Mouse (Mus musculus) CD4-positive, CD25-positive, alpha-beta regulatory T cell, adult 4 months (primary cell): Measurements from ENCODE around the gene Pstpip1. TPM values are rescaled to one million over a fixed set of nuclear protein-coding genes. Genes with fewer than 3 reads are reported as not detected.

ENCODE experiments used
- ATAC-seq: one replicate; pipeline ENCODE4 v1.8.0; 2017
- polyA plus RNA-seq, 2 experiments: library from polyadenylated mRNA; unstranded; fragments of 100-300 nt; shearing (Covaris generic); gene quantifications; one replicate each; pipeline ENCODE4 v1.2.1; 2017

Gene Pstpip1
- 10 to 100 TPM; 33.1 to 56.6 TPM for polyA plus RNA-seq

DNA sequence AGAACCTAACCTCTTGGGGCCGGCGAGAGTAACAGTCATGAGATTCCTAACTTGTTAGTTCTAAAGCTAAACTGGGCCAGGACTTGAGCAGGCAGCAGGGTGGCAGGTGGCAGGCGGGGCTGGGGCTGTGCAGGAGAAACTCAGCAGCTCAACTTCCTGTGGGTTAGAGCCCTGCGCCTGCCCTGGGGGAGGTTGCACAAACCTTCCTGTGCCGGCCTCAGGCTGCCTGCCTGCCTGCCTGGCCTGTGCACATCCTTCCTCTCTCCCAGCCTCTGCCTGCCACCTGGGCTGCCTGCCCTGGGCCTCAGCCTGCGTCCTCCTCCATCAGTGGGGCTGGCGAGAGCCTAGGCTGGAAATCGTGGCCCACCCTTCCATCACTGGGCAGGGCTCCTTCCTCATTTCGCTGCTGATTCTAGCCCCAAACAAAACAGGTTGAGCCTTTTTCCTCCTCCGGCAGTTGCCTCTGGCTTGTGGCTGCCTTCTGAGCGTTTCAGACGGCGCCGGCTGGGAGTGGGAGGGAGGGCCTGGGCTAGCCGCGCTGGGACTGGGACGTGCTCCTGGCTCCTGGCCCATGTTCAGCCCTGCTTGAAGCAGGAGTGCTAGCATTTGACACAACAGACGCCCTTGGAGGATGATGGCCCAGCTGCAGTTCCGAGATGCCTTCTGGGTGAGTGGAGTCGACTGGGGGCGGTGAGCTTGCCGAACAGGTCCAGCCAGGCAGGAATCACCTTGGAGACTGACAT lies at the start of gene Pstpip1:
Pstpip1 (plus strand) TSS at position 185 of the 743 bp plus-strand sequence.
- ATAC-seq = peak; percentile 95

DNA sequence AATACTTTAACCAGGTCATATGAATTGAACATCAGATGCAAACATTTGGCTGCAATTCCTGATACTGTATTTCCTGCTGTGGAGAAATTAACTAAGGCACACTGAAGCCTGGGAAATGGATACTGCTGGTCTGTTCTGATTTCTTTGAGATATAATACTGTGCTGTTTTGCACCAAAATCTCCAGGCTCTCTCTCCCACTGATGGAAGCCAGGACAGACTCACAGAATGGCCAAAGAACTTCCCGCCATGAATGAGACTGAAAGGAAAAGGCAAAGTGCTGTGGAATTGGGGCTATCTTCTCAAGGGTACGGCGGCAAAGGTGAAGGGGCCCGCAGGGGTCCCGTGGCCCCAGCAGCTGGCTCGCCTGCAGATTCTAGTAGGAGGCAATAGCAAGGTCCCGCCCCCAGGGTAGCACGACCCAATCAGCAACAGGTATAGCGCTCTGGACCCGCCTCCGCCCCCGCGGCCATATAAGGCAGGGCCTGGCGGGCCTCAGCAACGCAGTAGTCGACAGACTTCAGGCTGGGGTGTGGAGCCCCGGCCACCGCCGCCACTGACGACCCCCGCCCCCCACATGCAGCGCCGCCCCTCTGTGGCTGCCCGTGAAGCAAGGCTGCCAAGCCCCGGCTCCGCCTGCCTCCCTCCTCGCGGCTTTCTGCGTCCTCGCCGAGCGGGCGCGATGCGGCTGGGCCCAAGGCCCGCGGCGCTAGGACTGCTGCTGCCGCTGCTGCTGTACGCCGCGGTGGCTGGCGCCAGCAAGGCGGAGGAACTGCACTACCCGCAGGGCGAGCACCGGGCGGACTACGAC lies 48.2 kb upstream of the Pstpip1 start, which contains the start of gene Rcn2:
Rcn2 (plus strand) TSS at position 474 of the 809 bp plus-strand sequence.
- ATAC-seq = peak; percentile 99

DNA sequence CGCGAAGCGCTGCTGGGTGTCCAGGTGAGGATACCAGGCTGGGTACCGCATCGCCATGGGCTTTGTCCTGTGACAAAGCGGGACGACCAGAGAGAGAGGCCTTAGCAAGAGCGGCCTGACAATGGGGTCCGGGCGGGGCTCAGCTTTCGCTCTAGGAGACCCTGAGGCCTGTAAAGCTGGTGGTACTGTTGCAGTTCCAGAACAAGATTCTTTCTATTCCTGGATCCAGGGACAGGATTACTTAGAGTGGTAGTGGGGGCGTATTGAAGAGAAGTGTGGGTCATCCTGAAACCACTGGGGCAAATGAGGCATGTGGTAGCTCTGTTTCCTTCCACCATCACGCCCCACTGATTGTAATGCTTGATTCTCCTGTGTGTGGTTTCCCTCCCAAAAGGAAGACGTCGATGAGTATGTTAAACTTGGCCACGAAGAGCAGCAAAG lies 47.6 kb upstream of the Pstpip1 start:
- ATAC-seq = peak; percentile 24

DNA sequence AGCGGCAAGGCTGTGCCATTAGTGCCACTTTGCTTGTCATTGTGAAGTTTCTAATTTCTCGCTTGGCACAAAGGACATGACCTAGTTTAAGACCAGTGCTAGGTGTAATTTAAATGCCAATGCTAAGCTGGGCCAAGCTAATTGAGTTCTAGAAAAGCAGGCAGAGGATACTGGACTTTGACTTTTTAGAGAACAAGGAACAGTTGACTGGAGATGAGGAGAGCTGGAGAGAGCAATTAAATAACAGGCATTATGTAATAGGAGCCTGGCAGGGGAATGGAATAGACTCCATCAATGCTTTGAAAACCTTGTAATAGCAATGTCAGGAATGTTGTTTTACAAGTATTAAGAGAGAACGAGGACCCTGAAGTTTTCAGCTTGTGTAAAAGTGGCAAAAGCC lies 36.0 kb upstream of the Pstpip1 start:
- ATAC-seq = no peak

DNA sequence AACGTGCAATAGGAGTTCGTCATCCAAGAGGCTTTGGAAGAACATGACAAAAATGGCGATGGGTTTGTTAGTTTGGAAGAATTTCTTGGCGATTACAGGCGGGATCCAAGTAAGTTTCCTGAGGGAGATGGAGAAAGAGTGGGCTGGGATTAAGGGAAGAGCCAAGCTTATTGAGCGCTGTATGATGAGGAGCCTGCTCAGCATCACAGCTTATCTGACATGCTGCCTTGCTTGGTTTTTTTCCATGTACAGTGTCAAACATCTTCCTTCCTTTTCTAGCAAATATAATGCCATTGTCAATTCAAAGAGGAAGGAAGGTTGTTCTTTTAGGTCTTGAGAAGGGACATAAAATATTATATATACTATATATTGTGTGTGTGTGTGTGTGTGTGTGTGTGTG lies 33.6 kb upstream of the Pstpip1 start:
- ATAC-seq = no peak

DNA sequence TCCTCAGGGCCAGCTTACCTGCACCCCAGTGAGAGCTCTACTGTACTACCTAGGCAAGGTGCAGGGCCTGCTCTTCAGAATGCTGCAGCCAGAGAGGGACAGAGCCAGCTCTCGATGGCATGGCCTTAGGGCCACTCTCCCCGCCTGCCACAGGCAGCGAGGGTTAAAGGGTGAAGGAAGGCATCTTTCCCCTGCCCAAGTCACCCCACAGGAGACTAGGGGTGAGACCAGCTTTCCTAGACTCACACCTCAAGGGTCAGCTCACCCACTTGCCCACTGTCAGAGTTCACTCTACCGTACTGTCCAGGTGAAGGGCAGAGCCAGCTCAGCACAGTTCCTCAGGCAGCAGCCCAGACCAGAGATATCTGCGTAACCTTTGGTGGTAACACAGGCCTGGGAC lies 27.4 kb upstream of the Pstpip1 start:
- ATAC-seq = no peak

DNA sequence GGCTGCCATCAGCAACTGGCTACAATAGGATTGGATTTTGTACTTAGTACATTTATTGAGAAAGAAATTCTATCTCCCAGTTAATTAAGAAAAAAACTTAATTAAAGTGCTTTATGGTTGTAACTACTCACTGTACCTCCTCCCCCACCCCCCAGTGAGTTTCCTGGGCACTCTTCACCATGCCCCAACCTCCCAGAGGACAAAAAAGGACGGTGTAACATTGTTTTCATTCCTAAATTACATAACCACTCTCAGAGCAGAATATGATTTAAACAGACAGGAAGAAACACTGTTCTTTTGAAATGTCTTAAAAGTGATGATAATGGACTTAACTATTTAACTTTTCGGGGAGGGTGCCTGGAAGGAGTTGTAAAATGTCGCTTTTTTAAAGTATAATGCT lies 24.8 kb upstream of the Pstpip1 start:
- ATAC-seq = no peak

DNA sequence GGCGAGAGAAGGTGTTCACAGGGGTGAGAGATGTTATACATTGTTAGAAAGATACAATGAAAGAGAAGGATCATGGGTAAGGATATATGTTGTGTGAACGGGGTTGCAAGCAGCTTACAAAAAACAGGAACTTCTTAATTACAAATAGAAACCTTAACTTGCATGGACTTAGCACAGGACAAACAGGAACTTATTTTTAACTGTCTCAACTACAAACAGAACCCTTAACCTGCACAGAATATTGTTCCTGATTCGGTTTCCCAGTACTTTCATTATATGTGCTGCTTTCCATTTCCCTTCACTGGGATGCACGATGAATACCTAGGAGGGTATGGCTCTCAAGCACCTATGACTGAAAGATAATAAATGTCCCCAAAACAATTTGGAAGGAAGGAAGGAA lies 21.8 kb upstream of the Pstpip1 start:
- ATAC-seq = no peak

DNA sequence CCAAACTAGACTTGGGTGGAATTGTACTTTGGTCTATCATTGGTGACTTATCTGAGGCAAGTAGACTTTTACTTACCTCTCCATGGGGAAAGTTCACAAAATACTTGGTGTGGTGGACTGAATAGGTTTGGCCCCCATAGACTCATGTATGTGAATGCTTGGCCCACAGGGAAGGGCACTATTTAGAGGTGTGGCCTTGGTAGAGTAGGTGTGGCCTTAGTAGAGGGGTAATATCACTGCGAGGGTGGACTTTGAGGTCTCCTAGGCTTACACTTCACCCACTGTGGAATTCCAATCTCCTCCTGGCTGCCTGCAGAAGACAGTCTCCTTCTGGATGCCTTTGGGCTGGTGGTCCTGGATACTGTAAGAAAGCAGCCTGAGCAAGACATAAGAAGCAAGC lies 21.1 kb upstream of the Pstpip1 start:
- no peak for ATAC-seq

DNA sequence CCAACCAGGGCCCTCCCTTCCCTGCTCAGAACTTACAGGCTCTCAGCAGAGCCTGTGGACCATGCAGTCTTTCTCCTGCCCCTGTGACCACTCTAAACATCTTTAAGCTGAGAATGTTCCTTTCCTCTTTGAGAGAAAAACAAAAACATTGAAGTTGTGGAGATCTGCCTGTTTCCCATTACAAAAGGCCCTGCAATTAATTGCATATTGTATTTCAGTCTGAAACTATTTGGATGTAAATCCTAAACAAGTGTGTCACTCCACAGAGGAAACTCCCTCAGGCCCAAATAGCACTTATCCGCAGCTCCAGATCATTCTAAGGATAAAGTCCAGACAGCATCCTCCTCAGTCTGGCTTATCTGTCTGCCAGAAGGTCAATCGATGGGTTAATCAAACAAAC lies 16.9 kb upstream of the Pstpip1 start:
- ATAC-seq = no peak

DNA sequence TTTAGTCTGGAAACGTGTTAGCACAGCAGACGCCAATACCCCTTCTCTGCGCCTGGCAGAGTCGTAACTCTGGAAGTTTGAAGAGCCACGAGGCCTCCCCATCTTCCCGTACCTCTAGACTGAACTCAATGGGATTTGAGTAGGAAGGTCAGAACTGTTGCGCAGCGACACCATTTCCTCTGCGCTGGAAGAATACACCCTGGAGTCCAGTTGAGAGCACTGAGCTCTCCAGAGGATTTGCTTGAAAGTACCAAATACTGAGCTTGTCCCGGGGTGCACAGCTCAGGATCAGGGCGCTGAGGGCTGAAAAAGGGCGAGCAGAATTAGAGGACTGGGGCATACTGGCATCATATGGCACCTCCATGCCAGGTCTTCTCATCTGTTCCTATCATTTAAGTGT lies 14.9 kb upstream of the Pstpip1 start:
- no peak for ATAC-seq

DNA sequence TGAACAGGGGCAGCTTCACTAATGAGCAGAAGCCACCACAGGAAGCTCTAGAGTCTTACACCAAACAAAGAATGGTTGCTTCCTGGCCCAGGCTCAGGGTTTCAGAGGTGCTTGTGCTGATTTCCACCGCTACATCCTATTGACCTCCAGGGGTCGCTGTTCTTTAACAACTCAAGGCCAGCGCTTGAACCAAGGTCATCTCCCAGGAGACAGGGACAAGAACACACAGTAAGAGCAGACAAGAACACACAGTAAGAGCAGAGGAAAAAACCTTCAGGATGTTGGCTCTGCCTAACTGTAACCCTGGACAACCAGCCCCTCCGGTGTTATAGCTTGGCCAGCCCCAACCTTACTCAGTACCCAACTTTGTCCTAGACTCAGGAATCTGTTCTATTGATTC lies 14.5 kb upstream of the Pstpip1 start:
- ATAC-seq = peak; percentile 80

DNA sequence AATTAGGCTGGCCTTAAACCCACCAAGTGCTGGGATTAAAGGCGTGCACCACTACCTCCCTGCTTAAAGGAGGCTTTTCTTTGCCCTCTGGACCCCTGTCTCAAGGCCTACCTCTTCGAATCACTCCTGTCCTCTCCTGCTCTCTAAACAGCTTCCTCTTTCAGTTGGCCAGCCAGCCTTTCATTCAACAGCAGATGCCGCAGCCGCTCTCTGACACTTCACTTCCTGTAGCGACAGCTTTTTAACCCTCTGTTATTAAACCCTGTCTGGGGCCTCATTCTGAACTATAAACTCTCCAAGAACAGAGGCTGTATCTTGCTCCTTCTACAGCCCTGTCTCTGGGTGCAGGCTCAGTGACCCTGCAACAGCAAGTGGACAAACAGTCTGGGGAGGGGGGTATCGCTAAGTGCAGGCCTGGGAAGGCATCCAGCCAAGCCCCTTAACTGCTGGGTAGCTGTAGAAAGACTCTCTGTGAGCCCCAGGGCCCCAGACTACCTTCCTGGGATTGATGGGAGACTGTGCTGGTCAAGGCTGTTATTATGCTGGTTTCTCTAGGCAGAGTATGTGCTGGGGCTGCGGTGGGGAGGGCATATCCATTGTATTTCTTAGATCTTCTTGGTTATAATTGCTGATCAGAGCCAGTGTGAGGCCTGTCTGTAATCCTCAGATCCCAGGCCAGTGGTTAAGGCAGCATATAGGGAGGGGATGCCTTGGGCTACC lies 13.7 kb upstream of the Pstpip1 start:
- peak; percentile 83 for ATAC-seq

DNA sequence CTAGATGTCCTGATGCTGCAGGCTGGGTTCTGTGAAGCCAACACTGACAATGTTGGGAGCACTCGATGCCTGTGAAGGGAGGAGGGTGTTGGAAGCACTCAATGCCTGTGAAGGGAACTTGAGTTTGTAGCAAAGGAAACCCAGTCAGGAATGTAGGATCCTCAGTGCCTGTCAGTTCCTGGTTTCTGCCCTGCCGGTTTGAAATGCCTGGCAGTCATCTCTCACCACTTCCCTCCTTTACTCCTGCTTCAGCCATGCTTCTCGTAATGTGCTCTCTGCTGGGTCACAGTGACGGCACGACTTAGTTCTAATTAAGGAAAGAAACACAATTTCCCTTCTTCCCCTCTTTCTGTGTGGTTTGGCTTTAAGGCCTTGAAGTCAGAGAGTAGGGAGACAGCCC lies 10.2 kb upstream of the Pstpip1 start:
- ATAC-seq = no peak

DNA sequence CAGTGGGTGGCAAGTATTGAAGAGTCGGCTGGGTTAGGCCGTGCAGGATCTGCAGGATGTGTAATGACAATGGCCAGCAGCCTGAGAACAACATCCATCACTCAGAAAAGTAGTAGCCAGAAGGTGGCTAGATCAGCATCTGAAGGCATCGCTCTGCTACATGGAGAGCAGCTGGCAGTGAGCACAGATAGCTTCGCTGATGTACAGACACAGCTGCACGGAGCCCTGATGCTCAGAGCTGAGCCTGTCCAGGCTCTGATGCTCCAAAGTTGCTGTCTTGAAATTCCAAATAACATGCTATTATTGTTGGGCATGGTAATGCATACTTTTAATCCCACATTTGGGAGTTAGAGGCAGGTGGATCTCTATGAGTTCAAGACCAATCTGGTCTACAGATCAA lies 3.2 kb upstream of the Pstpip1 start:
- ATAC-seq = no peak

DNA sequence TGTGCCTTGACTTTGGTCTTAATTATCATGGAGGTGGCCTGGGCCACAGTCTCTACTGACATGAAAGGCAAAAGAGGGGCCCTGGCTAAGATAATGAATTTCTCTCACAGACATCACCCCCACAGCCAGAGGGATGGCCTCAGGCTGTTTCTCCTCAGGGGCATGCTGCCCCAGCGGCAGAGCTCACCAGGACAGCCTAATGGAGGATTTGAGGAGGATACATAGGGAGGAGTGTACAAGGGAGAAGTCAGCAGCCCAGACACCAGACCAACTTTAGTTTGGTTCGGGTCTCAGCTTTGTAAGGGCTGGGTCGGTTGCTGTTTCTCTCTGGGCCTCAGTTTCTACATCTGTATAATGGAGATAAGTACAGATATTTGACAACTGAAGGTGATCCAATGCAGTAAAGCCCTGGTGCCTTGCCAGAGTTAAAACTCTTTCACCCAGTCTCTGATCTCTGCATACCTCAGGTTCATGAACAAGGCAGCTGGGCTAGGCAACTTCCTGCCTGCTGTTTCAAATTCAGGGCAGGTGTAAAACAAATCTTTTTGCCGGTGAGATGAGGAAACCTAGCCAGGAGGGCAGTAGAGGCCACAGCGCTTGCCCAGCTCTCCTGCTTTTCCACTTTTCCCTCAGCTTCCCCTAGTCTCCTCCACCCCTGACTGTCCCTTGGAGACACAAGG lies 924 bp downstream of the Pstpip1 start:
- ATAC-seq = peak; percentile 45

DNA sequence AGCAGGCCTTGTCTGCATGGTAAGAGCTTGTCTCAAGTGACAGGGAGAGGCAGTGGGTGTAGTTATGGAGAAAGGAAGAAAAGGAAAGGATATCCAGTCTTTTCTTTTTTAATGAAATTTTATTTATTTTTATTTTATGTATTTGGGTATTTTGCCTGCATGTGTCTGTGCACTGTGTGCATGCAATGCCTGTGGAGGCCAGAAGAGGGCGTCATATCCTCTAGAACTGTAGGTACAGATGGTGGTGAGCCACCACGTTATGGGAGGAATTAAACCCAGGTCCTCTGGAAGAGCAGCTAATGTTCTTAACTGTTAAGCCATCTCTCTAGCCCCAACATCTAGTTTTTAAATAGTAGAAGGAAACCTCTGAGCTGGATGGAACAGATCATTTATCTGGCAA lies 2.3 kb downstream of the Pstpip1 start:
- ATAC-seq = no peak

DNA sequence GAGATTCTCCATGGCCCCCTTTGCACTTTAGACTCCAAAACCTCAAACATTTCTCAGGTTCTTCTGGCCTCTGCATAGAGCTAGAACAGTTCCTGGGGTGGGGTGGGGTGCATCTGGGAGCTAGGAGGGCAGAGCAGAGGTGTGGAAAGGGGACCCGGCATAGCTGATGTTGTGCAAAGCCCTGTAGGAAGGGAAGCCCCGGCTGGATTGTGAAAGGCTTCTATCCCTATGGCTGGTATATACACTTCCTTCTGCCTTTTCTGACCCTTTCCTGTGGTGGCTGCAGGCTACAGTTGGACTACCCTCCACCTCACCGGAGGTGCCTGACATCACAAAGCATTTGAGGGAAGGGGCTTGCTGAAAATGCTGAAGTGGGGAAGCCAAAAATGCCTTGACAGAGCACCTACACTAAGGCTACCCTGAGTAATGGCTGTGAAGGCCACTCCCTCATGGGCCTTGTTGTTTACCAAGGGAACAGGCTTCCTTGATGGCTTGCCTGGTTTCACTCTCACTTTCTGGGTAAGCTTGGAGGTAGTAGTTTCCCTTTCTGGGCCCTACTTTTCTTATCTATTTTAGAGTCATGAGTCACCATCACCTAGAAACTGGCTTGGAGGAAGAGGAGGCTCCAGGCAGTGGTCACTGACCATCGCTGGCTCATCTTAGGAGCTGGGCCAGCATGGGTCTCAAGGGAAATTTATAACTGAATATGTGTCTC lies 8.0 kb downstream of the Pstpip1 start:
- peak; percentile 60 for ATAC-seq

DNA sequence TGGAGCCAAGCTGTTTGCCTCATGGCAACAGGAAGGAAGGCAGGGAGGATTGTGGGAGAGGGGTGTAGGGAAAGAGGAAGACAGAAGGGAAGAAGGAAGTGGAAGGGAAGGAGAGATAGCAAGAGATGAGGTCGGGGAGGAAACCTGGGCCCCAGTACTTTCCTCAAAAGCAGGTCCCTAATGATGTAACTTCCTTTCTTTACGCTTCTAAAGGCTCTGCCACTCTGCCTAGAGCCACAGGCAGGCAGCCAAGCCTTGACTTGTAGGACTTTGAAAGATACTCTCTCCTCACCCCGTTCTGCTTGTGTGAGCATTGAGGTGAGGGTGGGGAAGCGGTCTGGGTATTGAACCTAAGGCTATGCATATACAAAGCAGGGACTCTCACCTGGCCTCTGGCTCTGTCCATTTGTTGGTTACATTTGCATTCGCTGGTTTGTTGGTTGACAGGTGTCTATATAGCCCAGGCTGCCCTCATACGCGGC lies 10.3 kb downstream of the Pstpip1 start:
- ATAC-seq = peak; percentile 36

DNA sequence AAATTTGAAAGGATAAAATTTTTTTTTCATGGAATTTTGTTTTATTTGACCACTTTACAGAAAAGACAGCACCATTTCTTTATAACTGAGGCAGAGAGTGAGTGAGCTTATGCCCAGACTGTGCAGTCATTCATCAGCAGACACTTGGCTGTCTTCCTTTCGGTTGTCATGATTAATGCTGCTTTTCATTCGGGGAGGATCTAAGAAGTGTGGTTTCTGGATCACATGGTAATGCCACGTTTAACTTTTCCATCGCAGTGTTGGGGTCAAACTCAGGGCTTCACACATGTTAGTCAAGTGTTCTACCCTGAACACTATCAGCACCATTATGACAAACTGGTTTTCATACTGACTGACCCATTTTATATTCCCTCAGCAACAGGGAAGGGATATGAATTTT lies 11.3 kb downstream of the Pstpip1 start:
- no peak for ATAC-seq

DNA sequence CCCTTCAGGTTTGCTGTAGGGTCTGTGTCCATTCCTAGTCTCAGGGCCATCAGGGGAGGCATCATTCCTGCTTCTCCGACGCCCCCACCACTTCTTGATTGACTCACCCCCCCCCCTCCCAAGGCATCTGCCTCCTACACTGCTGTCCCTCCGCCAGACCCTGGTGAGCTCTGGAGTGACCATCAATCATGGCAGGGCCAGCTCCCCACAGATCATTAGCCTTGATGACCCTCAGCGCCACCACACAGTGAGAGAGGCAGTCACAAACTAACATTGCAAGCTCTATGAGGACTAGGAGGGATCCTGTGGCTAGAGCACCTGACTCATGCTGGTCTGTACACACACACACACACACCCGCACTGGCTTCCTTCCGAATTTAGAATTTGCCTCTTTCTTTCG lies 15.2 kb downstream of the Pstpip1 start:
- no peak for ATAC-seq
